Mouse (Mus musculus): ENCODE measurements around the gene Mecom. TPM values are rescaled to one million over a fixed set of nuclear protein-coding genes. Genes with fewer than 3 reads are reported as not detected.
A peak's percentile ranks its signal among the peaks of the same experiment; 100 is the strongest.

Gene Mecom
- polyA plus RNA-seq, 1 experiment: 74.4 TPM

DNA sequence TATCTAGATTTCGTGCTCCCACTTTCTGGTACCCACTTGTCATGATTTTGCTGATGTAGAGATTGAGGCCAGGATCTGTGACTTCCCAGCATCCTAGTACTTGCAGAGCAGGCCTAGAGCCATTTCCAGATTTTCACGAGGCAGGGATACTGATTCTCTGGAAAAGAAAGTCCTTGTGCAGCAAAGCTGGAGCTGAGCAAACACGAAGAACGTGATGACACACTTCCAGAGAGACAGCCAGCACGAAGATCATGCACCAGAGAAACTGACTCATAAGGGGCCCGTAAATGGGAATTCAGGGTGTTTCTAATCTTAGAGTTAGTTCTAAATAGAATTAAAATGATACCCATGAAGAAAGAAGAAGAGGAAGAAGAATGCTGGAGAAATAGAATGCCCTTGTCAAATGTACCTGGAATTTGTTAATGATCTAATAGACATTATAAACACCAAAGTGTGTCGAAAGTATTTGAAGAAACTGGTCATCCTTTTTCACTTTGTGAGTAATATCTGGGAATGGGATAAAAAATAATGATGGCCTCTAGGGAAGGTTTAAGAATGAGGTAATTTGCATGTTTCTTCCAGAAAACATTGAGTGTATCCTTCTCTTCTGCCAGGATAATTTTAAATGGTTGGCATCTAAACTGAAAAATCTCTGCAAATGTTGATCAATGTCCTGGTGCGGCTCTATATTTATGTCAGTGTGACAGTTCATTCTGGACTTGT, 426.9 kb downstream of the Mecom start:
- Histone ChIP-seq H3K27ac (ENCODE audit: insufficient read depth, low read length) (peak overlapping the region; percentile 77), H3K4me1 (ENCODE audit: control insufficient read depth, insufficient read depth, low read length) (peaks cover 8% of the 10 kb centered on the region), H3K4me3 (ENCODE audit: insufficient read depth, low read length) (no peak overlapping the region)
- TF ChIP-seq CTCF (IDR thresholded peaks at IDR 0.05; ENCODE audit: borderline replicate concordance, insufficient read depth, low read length): no peak
- TF ChIP-seq POLR2A (IDR thresholded peaks at IDR 0.05; ENCODE audit: low read depth, low read length): no peak

DNA sequence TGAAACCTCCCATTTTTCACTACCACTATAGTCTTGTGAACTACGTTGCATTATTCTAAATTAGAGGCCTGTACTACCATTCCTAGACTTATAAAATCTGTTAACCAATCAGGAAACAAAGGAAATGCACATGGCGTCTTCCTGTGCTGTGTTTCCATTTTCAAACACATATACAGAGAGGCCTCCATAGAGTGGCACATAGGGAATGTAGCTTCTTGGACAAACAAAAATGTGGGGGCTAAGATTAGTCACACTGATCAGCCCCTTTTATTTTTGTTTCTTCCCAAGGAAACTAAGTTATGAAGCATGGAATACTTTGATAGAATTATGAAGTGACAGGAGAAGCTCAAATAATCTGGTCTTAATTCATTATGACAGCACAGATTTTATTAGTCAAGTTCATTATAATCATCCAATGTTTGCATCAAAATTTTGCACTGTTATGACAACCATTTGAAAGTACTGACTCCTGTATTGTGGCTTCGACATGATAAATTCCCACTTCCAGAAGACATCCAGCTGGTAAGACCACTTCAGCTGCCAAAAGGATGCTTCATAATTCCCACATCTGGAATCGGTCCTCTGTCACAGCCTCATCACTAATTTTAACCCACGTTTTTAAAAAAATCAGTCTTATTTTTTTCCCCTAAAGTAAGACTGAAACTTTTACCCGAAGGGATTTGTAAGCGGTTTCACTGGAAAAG, 429.1 kb downstream of the Mecom start:
- H3K4me1 ChIP-seq (ENCODE audit: control insufficient read depth, insufficient read depth, low read length): peaks cover 8% of the 10 kb centered on the region
- H3K27ac ChIP-seq (ENCODE audit: insufficient read depth, low read length): peak overlapping the region; percentile 76
- H3K4me3 ChIP-seq (ENCODE audit: insufficient read depth, low read length): no peak overlapping the region
- no peak for TF ChIP-seq POLR2A (IDR thresholded peaks at IDR 0.05; ENCODE audit: low read depth, low read length)
- TF ChIP-seq CTCF (IDR thresholded peaks at IDR 0.05; ENCODE audit: borderline replicate concordance, insufficient read depth, low read length): no peak

DNA sequence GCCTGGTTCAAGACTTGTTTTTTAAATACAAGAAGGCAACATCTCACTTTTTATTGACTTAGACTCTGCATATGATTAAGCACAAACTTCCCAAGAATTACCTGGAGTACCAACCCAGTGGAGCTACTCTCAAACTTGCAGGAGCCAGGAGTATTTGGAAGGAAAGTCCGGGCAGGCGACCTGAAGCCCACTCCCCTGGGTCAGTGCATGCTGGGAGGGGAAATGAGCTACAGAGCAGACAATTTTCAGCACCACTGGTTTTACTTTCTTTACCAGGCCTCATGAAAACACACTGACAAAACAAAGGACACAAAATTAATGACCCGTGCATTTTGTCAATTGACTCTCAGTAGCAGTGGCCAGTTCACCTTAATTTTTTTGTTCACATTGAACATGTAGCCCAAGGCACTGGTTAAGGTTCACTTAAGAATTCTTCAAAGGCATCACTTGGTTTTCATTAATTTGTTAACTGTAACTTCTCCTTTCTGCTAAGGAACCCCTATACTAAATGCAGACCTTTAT, 434.5 kb downstream of the Mecom start:
- TF ChIP-seq CTCF (IDR thresholded peaks at IDR 0.05; ENCODE audit: borderline replicate concordance, insufficient read depth, low read length) (no peak), POLR2A (IDR thresholded peaks at IDR 0.05; ENCODE audit: low read depth, low read length) (no peak)
- no peak overlapping the region for H3K27ac ChIP-seq (ENCODE audit: insufficient read depth, low read length)
- H3K4me3 ChIP-seq (ENCODE audit: insufficient read depth, low read length): no peak overlapping the region
- no peaks in the 10 kb centered on the region for H3K4me1 ChIP-seq (ENCODE audit: control insufficient read depth, insufficient read depth, low read length)

DNA sequence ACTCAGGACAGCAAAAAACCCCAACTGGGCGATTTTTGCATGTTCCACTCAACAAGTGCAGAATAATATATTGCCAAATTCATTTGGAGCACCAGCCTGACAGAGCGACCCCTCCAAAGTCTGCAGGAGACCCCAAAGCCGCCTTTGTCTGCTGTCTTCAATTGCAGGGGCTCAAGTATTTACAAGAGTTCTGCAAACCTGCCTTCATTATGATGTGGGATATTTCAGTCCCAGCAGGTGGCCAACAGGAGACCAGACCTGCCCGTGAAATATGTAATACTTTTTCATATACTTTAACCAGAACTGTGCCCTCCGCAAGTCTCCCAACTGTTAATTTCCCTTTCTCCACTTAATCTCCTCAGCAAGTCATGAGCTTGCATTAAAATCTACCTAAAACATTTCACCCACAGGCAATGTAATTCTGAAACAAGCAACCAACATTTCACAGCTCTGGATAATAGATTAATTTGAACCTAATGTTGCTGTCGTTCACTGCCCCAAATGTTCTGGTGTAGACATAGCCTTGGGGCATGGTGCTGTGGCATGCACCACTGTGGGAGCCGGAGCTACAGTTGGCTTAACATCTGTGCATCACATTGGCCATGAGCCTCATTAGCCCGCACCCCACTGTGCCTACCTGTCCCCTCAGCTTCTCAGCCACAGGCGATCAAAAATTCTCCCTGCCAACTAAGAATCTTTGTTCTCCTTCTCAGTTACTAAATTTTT, 439.7 kb downstream of the Mecom start:
- Histone ChIP-seq H3K4me1 (ENCODE audit: control insufficient read depth, insufficient read depth, low read length) (peaks cover 7% of the 10 kb centered on the region), H3K27ac (ENCODE audit: insufficient read depth, low read length) (peak overlapping the region; percentile 37; the same call in 1 of the 2 replicates), H3K4me3 (ENCODE audit: insufficient read depth, low read length) (no peak overlapping the region)
- TF ChIP-seq POLR2A (IDR thresholded peaks at IDR 0.05; ENCODE audit: low read depth, low read length) (no peak), CTCF (IDR thresholded peaks at IDR 0.05; ENCODE audit: borderline replicate concordance, insufficient read depth, low read length) (no peak)

DNA sequence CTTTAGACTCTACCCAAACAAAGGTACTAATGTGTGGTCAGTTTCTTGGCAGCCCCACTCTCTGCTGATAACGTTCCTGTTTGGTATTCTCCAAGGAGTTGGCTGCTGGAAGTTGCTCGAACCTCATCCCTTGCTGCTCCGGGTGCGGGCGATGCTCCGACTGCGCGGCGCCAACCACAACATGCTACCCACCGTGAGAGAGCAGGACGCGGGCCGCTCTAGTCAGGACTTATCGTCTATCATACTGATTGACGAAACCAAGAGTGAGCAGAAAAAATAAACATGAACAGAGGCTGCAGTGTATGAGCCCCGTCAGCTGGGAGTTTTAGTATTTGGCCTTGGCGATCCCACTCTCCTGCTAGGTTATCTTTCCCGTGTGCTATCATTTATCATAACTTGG, 441.3 kb downstream of the Mecom start:
- H3K4me3 ChIP-seq (ENCODE audit: insufficient read depth, low read length): no peak overlapping the region
- TF ChIP-seq POLR2A (IDR thresholded peaks at IDR 0.05; ENCODE audit: low read depth, low read length): no peak
- TF ChIP-seq CTCF (IDR thresholded peaks at IDR 0.05; ENCODE audit: borderline replicate concordance, insufficient read depth, low read length): no peak
- H3K27ac ChIP-seq (ENCODE audit: insufficient read depth, low read length): peak overlapping the region; percentile 91
- peaks cover 9% of the 10 kb centered on the region for H3K4me1 ChIP-seq (ENCODE audit: control insufficient read depth, insufficient read depth, low read length)

DNA sequence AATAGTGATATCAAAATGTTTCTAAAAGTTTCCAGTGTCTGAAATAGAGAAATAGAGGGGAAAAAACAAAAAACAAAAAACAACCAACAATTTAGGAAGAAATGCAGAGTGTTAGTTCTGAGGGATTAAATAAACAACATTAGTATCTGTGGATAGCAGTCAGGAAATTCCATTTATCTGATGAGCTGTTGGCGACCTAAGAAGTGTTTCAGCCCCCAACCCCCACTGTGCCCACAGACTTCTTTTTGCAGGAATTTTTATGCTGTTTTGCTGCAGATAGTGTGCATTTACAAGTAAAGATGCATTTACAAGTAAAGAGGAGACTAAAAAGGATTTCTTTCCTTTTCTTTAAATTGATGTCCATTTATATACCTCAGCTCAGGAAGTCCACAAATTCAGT, 441.9 kb downstream of the Mecom start:
- no peak overlapping the region for H3K4me3 ChIP-seq (ENCODE audit: insufficient read depth, low read length)
- H3K4me1 ChIP-seq (ENCODE audit: control insufficient read depth, insufficient read depth, low read length): peaks cover 15% of the 10 kb centered on the region
- H3K27ac ChIP-seq (ENCODE audit: insufficient read depth, low read length): peak overlapping the region; percentile 91
- no peak for TF ChIP-seq CTCF (IDR thresholded peaks at IDR 0.05; ENCODE audit: borderline replicate concordance, insufficient read depth, low read length)
- TF ChIP-seq POLR2A (IDR thresholded peaks at IDR 0.05; ENCODE audit: low read depth, low read length): no peak

DNA sequence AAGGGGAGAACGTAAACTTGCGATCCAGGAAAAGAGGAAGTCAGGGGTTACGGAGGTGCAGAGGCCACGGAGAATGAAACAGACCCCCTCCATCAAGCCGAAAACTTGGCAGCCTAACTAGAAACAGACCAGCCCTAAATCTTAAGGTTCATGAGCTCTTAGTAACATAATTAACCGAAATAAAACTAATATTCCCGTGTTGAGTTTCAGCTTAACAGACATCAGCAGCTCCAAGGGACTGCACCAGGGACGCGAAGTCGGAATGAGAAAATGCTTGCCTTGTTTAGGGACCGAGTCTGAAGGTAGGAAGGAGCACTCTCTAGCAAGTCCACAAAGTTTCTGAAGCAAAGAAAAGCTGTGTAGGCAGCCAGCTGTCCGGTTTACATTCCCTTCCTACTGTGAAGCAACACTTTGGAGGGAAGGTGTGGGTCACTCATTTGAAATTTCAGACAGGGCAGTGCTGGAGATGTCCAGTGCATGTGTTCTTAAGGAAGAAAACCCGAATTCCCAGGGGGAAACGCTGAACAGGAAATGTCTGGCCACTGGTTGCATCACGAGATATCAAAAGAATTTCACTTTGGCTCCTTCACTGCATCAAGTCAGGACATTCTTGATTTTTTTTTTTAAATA, 442.5 kb downstream of the Mecom start:
- peak overlapping the region; percentile 98 for H3K27ac ChIP-seq (ENCODE audit: insufficient read depth, low read length)
- peaks cover 16% of the 10 kb centered on the region for H3K4me1 ChIP-seq (ENCODE audit: control insufficient read depth, insufficient read depth, low read length)
- TF ChIP-seq POLR2A (IDR thresholded peaks at IDR 0.05; ENCODE audit: low read depth, low read length) (peak; percentile 12; the same call in 1 of the 2 replicates), CTCF (IDR thresholded peaks at IDR 0.05; ENCODE audit: borderline replicate concordance, insufficient read depth, low read length) (no peak)
- H3K4me3 ChIP-seq (ENCODE audit: insufficient read depth, low read length): peak overlapping the region; percentile 25

DNA sequence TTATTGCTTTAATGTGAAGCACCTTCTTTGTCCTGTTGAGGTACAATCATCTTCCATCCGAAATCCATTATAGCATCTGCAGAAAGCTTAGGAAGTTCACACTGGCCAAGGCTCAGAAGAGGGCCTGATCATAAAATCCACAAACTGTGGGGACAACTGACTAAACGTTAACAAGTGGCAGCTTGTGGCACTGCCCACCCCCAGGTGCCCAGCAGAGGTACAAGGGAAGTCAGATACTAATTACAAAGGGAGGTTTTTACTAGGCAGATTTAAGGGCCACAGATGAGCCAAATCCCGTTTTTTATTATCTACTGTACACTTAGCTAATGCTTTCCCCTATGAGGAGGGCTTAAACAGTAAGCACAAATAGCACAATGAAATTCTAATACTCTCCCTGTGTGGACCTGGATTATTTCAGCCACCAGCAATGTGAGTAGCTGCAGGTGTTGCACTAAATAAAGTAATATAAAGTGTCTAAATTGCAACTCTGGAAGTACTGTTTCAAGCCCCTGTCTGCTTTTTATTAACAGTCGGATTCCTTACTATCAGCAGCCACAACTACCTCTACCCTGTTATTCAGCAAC, 443.2 kb downstream of the Mecom start:
- peak overlapping the region; percentile 98 for H3K27ac ChIP-seq (ENCODE audit: insufficient read depth, low read length)
- H3K4me3 ChIP-seq (ENCODE audit: insufficient read depth, low read length): no peak overlapping the region
- TF ChIP-seq POLR2A (IDR thresholded peaks at IDR 0.05; ENCODE audit: low read depth, low read length) (0 out of 2 replicates have a peak, but pooled peaks have one; percentile 17), CTCF (IDR thresholded peaks at IDR 0.05; ENCODE audit: borderline replicate concordance, insufficient read depth, low read length) (no peak)
- peaks cover 16% of the 10 kb centered on the region for H3K4me1 ChIP-seq (ENCODE audit: control insufficient read depth, insufficient read depth, low read length)

DNA sequence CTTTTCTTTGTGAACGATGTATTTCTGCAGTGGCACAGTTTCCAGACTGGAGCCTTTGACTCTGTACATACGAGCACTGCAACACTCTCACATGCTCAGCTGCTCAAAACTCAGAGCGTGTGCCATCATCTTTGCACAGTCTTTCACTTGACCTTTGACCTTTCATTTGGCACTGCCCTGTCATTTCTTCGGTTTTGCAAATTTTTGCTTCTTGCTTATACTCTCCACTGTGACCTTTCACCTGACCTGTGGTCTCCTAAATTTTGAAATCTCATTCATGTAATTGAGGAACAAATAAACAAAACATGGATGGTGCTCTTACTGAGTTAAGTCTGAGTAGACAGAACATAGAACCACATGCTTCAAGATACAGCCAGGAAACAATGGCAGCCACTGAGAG, 446.7 kb downstream of the Mecom start:
- TF ChIP-seq CTCF (IDR thresholded peaks at IDR 0.05; ENCODE audit: borderline replicate concordance, insufficient read depth, low read length) (no peak), POLR2A (IDR thresholded peaks at IDR 0.05; ENCODE audit: low read depth, low read length) (no peak)
- peak overlapping the region; percentile 96; the same call in 1 of the 2 replicates for H3K27ac ChIP-seq (ENCODE audit: insufficient read depth, low read length)
- no peak overlapping the region for H3K4me3 ChIP-seq (ENCODE audit: insufficient read depth, low read length)
- H3K4me1 ChIP-seq (ENCODE audit: control insufficient read depth, insufficient read depth, low read length): peaks cover 25% of the 10 kb centered on the region
